Mouse (Mus musculus): ENCODE results near the gene Trim10. TPM values are rescaled to one million over a fixed set of nuclear protein-coding genes. Genes with fewer than 3 reads are reported as not detected.
"Not testable (repeated sequence)": the region's sequence is repeated elsewhere in the genome, so short reads cannot be mapped to it uniquely, and the experiment has no call there.

Gene Trim10
- polyA plus RNA-seq, 1 experiment from 2014 or later: 18.6 TPM

GRCm38 (mm10) chr17:36868836-36869235 is 538 bp upstream of the Trim10 start:
- 82% methylated on average over 2 of the region's 2 CpGs for WGBS

GRCm38 (mm10) chr17:36869955-36870810 is 809 bp downstream of the Trim10 start:
- DNase-seq (ENCODE audit: low spot score): no peak
- Histone ChIP-seq H3K4me3 (peak overlapping the region; percentile 38), H3K27ac (peak overlapping the region; percentile 80)

More at GRCm38 (mm10) chr17:36868836-36869235, 538 bp upstream of the Trim10 start:
- peaks cover 42% of the 10 kb centered on the region for H3K27me3 ChIP-seq (ENCODE audit: insufficient read depth, poor library complexity, severe bottlenecking)
- no peaks in the 10 kb centered on the region for H3K36me3 ChIP-seq
- DNase-seq (ENCODE audit: low spot score): no peak
- no peaks in the 10 kb centered on the region for H3K9me3 ChIP-seq
- H3K27ac ChIP-seq: peak overlapping the region; percentile 22; the same call in 1 of the 2 replicates
- no peak overlapping the region for H3K4me3 ChIP-seq
- peaks cover 9% of the 10 kb centered on the region for H3K4me1 ChIP-seq

GRCm38 (mm10) chr17:36874636-36875035 is 5.3 kb downstream of the Trim10 start:
- Histone ChIP-seq H3K9me3 (no peaks in the 10 kb centered on the region), H3K36me3 (no peaks in the 10 kb centered on the region), H3K27ac (no peak overlapping the region), H3K4me3 (no peak overlapping the region), H3K27me3 (ENCODE audit: insufficient read depth, poor library complexity, severe bottlenecking) (peaks cover 6% of the 10 kb centered on the region; the same call in 1 of the 2 replicates), H3K4me1 (no peaks in the 10 kb centered on the region)
- no peak for DNase-seq (ENCODE audit: low spot score)
- WGBS: 65% methylated on average over 4 of the region's 4 CpGs

More at GRCm38 (mm10) chr17:36869955-36870810, 809 bp downstream of the Trim10 start:
- Histone ChIP-seq H3K4me1 (peaks cover 9% of the 10 kb centered on the region), H3K9me3 (no peaks in the 10 kb centered on the region), H3K36me3 (no peaks in the 10 kb centered on the region), H3K27me3 (ENCODE audit: insufficient read depth, poor library complexity, severe bottlenecking) (peaks cover 36% of the 10 kb centered on the region)
- 66% methylated on average over 25 of the region's 25 CpGs for WGBS

GRCm38 (mm10) chr17:36883350-36883749 is 14.0 kb downstream of the Trim10 start:
- Histone ChIP-seq H3K4me3 (no peak overlapping the region), H3K27me3 (ENCODE audit: insufficient read depth, poor library complexity, severe bottlenecking) (no peaks in the 10 kb centered on the region), H3K36me3 (no peaks in the 10 kb centered on the region), H3K4me1 (no peaks in the 10 kb centered on the region), H3K27ac (no peak overlapping the region), H3K9me3 (no peaks in the 10 kb centered on the region)
- no peak for DNase-seq (ENCODE audit: low spot score)
- 73% methylated on average over 2 of the region's 2 CpGs for WGBS

- Histone ChIP-seq H3K27ac (no peak overlapping the region), H3K4me3 (no peak overlapping the region), H3K9me3 (no peaks in the 10 kb centered on the region), H3K4me1 (no peaks in the 10 kb centered on the region), H3K27me3 (ENCODE audit: insufficient read depth, poor library complexity, severe bottlenecking) (peaks cover 9% of the 10 kb centered on the region; the same call in 1 of the 2 replicates), H3K36me3 (no peaks in the 10 kb centered on the region)
- 89% methylated on average over 12 of the region's 12 CpGs for WGBS
- DNase-seq (ENCODE audit: low spot score): no peak
Observed at GRCm38 (mm10) chr17:36885132-36885790, 15.9 kb downstream of the Trim10 start.

GRCm38 (mm10) chr17:36890073-36890903 is 20.9 kb downstream of the Trim10 start, which contains the start of gene Trim40:
TSS of gene Trim40 (minus strand) at chr17:36890123.
- H3K36me3 ChIP-seq: no peaks in the 10 kb centered on the region
- WGBS: 83% methylated on average over 5 of the region's 5 CpGs
- H3K27me3 ChIP-seq (ENCODE audit: insufficient read depth, poor library complexity, severe bottlenecking): peaks cover 23% of the 10 kb centered on the region; the same call in 1 of the 2 replicates
- no peaks in the 10 kb centered on the region for H3K9me3 ChIP-seq
- DNase-seq (ENCODE audit: low spot score): no peak
- H3K4me1 ChIP-seq: no peaks in the 10 kb centered on the region
- no peak within 1 kb of the TSS for H3K4me3 ChIP-seq
- no peak within 1 kb of the TSS for H3K27ac ChIP-seq

GRCm38 (mm10) chr17:36891496-36891895 is 22.1 kb downstream of the Trim10 start:
- H3K36me3 ChIP-seq; H3K27ac ChIP-seq; H3K4me1 ChIP-seq; DNase-seq (ENCODE audit: low spot score); H3K4me3 ChIP-seq; H3K9me3 ChIP-seq: not testable (repeated sequence)
- WGBS: 71% methylated on average over 1 of the region's 1 CpGs
- H3K27me3 ChIP-seq (ENCODE audit: insufficient read depth, poor library complexity, severe bottlenecking): peaks cover 23% of the 10 kb centered on the region; the same call in 1 of the 2 replicates

GRCm38 (mm10) chr17:36892362-36892761 is 23.0 kb downstream of the Trim10 start:
- no peak for DNase-seq (ENCODE audit: low spot score)
- H3K27ac ChIP-seq: no peak overlapping the region
- no peaks in the 10 kb centered on the region for H3K9me3 ChIP-seq
- H3K4me1 ChIP-seq: no peaks in the 10 kb centered on the region
- H3K4me3 ChIP-seq: no peak overlapping the region
- 20% methylated on average over 2 of the region's 2 CpGs for whole genome bisulfite sequencing
- peaks cover 23% of the 10 kb centered on the region; the same call in 1 of the 2 replicates for H3K27me3 ChIP-seq (ENCODE audit: insufficient read depth, poor library complexity, severe bottlenecking)
- H3K36me3 ChIP-seq: no peaks in the 10 kb centered on the region

GRCm38 (mm10) chr17:36893387-36893786 is 24.0 kb downstream of the Trim10 start:
- H3K9me3 ChIP-seq: no peaks in the 10 kb centered on the region
- DNase-seq (ENCODE audit: low spot score): no peak
- 63% methylated on average over 5 of the region's 5 CpGs for WGBS
- H3K4me3 ChIP-seq: no peak overlapping the region
- peaks cover 23% of the 10 kb centered on the region; the same call in 1 of the 2 replicates for H3K27me3 ChIP-seq (ENCODE audit: insufficient read depth, poor library complexity, severe bottlenecking)
- no peaks in the 10 kb centered on the region for H3K36me3 ChIP-seq
- H3K27ac ChIP-seq: no peak overlapping the region
- no peaks in the 10 kb centered on the region for H3K4me1 ChIP-seq

GRCm38 (mm10) chr17:36896583-36896982 is 27.2 kb downstream of the Trim10 start:
- WGBS: 93% methylated on average over 1 of the region's 1 CpGs
- Histone ChIP-seq H3K4me1 (no peaks in the 10 kb centered on the region), H3K4me3 (no peak overlapping the region), H3K9me3 (no peaks in the 10 kb centered on the region), H3K27me3 (ENCODE audit: insufficient read depth, poor library complexity, severe bottlenecking) (peaks cover 4% of the 10 kb centered on the region; the same call in 1 of the 2 replicates), H3K27ac (no peak overlapping the region), H3K36me3 (no peaks in the 10 kb centered on the region)
- DNase-seq (ENCODE audit: low spot score): no peak

- no peaks in the 10 kb centered on the region for H3K4me1 ChIP-seq
- H3K27me3 ChIP-seq (ENCODE audit: insufficient read depth, poor library complexity, severe bottlenecking): no peaks in the 10 kb centered on the region
- no peaks in the 10 kb centered on the region for H3K9me3 ChIP-seq
- H3K4me3 ChIP-seq: no peak overlapping the region
- H3K36me3 ChIP-seq: no peaks in the 10 kb centered on the region
- no peak overlapping the region for H3K27ac ChIP-seq
- no peak for DNase-seq (ENCODE audit: low spot score)
Observed at GRCm38 (mm10) chr17:36897065-36897464, 27.7 kb downstream of the Trim10 start.

- WGBS: 63% methylated on average over 6 of the region's 6 CpGs
- DNase-seq (ENCODE audit: low spot score): no peak
- H3K36me3 ChIP-seq: no peaks in the 10 kb centered on the region
- no peaks in the 10 kb centered on the region for H3K27me3 ChIP-seq (ENCODE audit: insufficient read depth, poor library complexity, severe bottlenecking)
- H3K9me3 ChIP-seq: no peaks in the 10 kb centered on the region
- no peak within 1 kb of the TSS for H3K27ac ChIP-seq
- H3K4me3 ChIP-seq: no peak within 1 kb of the TSS
- no peaks in the 10 kb centered on the region for H3K4me1 ChIP-seq
Observed at GRCm38 (mm10) chr17:36897552-36898205, 28.3 kb downstream of the Trim10 start, which contains the start of gene Trim31. TSS of gene Trim31 (plus strand) at chr17:36898118.

Measured in heart, embryonic 10.5 days (tissue).